11 mouse cellular contexts compared by ENCODE assay signal in the genomic region with DNA sequence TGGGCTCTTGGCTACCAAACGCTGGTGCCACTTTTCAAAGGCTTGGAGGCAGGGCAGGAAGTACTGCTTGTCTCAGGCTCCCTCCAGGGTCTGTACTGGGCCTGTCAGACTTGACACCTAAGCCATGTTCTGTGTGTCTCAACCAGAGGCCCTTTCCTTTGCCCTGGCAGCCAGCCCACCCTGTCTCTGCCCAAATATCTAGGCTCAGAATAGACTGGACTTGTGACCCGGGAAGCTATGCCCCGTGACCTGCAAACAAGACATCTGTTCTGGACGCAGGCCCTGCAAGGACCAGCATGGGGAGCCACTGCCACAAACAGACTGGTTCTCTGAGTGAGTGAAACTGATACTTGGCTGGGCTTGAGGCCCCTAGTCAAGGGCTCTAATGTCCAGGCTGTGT. TPM values are rescaled to one million over a fixed set of nuclear protein-coding genes. Genes with fewer than 3 reads are reported as not detected.
DNase-seq lines count a peak whose midpoint lies in the region; ATAC-seq lines count a peak whose summit lies in the region.
"Had no signal": no experiment of that assay in that cellular context is flagged by ENCODE, and none has a peak within 500 bp of the region (broad histone marks: within the 10 kb centered on the region; RNA-seq: fewer than 3 reads in every experiment).

No protein-coding gene starts in this region.

- no peak overlapping the region for H3K27ac ChIP-seq in heart, embryonic 12.5 days (ENCODE audit: poor library complexity, severe bottlenecking)
- peak overlapping the region; percentile 5; the same call in 1 of the 2 replicates for H3K27ac ChIP-seq in heart, embryonic 13.5 days (replicated peaks)
- H3K27ac ChIP-seq: midbrain, embryonic 12.5 days had no signal

- H3K4me2 ChIP-seq in heart, embryonic 12.5 days = no peak overlapping the region
- no peak overlapping the region for H3K4me2 ChIP-seq in heart, embryonic 13.5 days
- H3K4me2 ChIP-seq: midbrain, embryonic 12.5 days had no signal

- 73% methylated on average over 4 of the region's 4 CpGs for WGBS in heart, embryonic 12.5 days
- 62% methylated on average over 4 of the region's 4 CpGs for WGBS in heart, embryonic 13.5 days

- H3K9ac ChIP-seq in heart, embryonic 12.5 days = no peak overlapping the region
- no peak overlapping the region for H3K9ac ChIP-seq in heart, embryonic 13.5 days
- H3K9ac ChIP-seq: midbrain, embryonic 12.5 days had no signal

- peaks cover 8% of the 10 kb centered on the region for H3K4me1 ChIP-seq in heart, embryonic 12.5 days (replicated peaks)
- peaks cover 10% of the 10 kb centered on the region; the same call in 1 of the 2 replicates for H3K4me1 ChIP-seq in heart, embryonic 13.5 days
- H3K4me1 ChIP-seq: midbrain, embryonic 12.5 days had no signal

- no peak overlapping the region for H3K4me3 ChIP-seq in heart, embryonic 12.5 days
- no peak overlapping the region for H3K4me3 ChIP-seq in heart, embryonic 13.5 days
- H3K4me3 ChIP-seq: midbrain, embryonic 12.5 days had no signal

- peaks cover 71% of the 10 kb centered on the region for H3K36me3 ChIP-seq in heart, embryonic 12.5 days
- H3K36me3 ChIP-seq in heart, embryonic 13.5 days = peaks cover 75% of the 10 kb centered on the region

- no peak for ATAC-seq in heart, embryonic 12.5 days (ENCODE audit: insufficient number of reproducible peaks, low FRiP score)
- no peak; the same call in 1 of the 2 replicates for ATAC-seq in heart, embryonic 13.5 days (ENCODE audit: extremely low read depth, insufficient number of reproducible peaks, low FRiP score, low TSS enrichment)
- ATAC-seq in frontal cortex, adult (ENCODE audit: low TSS enrichment) = no peak
- ATAC-seq in monocyte, adult 5-6 weeks (replicated peaks; ENCODE audit: insufficient number of reproducible peaks, low FRiP score, low TSS enrichment, poor library complexity, severe bottlenecking) = no peak

- no peaks in the 10 kb centered on the region for H3K27me3 ChIP-seq in heart, embryonic 12.5 days (replicated peaks)
- H3K27me3 ChIP-seq in heart, embryonic 13.5 days (replicated peaks) = no peaks in the 10 kb centered on the region

- peak; percentile 82 to 87 for DNase-seq in heart, adult 18-20 months
- peak; percentile 94 for DNase-seq in gastrocnemius, adult 18-20 months (ENCODE audit: low spot score)
- peak; percentile 87 to 92 for DNase-seq in kidney, postnatal 25 days
- DNase-seq in right cerebral cortex, postnatal 25 days = no peak
- DNase-seq: thymus, postnatal 14 days had no signal

- H3K9me3 ChIP-seq in heart, embryonic 12.5 days (replicated peaks) = no peaks in the 10 kb centered on the region
- no peaks in the 10 kb centered on the region for H3K9me3 ChIP-seq in heart, embryonic 13.5 days
- H3K9me3 ChIP-seq: midbrain, embryonic 12.5 days had no signal

RNA-seq across cellular contexts. Expression of a gene that starts 17.9 kb away (rescaled TPM):
- total RNA-seq in heart, adult 18-20 months (2021) = 10 to 100 TPM in 1 of 2 experiments, 1 to 10 TPM in 1; 7.9 to 10.7 TPM
- 15.5 and 17.0 TPM in 2 replicates for polyA plus RNA-seq in heart, embryonic 12.5 days (2016; fragmentation: Nextera tagmentation; extraction: Ambion mirVana)
- 1 to 10 TPM; 8.9 to 9.3 TPM for total RNA-seq in gastrocnemius, adult 18-20 months (2021)
- 11.4 and 11.7 TPM in 2 replicates for polyA plus RNA-seq in heart, embryonic 13.5 days (2015; fragmentation: Nextera tagmentation; extraction: Ambion mirVana)
- total RNA-seq in monocyte, adult 5-6 weeks (2017) = 6.4 to 14.7 TPM (median 8.7 TPM) in 3 replicates

RNA-seq across cellular contexts. Expression of a gene that starts 18.2 kb away (rescaled TPM):
- total RNA-seq in heart, adult 18-20 months (2021) = 1 to 10 TPM; 7.8 to 8.0 TPM
- 7.8 and 9.3 TPM in 2 replicates for polyA plus RNA-seq in heart, embryonic 12.5 days (2016; fragmentation: Nextera tagmentation; extraction: Ambion mirVana)
- 1 to 10 TPM; 4.8 to 4.9 TPM for total RNA-seq in gastrocnemius, adult 18-20 months (2021)
- 5.8 and 6.5 TPM in 2 replicates for polyA plus RNA-seq in heart, embryonic 13.5 days (2015; fragmentation: Nextera tagmentation; extraction: Ambion mirVana)
- total RNA-seq in monocyte, adult 5-6 weeks (2017) = 6.5 to 18.0 TPM (median 6.7 TPM) in 3 replicates

RNA-seq across cellular contexts. Expression of a gene that starts 31.0 kb away (rescaled TPM):
- 10 to 100 TPM; 47.8 to 50.4 TPM for total RNA-seq in heart, adult 18-20 months (2021)
- polyA plus RNA-seq in heart, embryonic 12.5 days (2016; fragmentation: Nextera tagmentation; extraction: Ambion mirVana) = 18.9 and 19.8 TPM in 2 replicates
- total RNA-seq in gastrocnemius, adult 18-20 months (2021) = 10 to 100 TPM in 1 of 2 experiments, 1 to 10 TPM in 1; 9.3 to 12.8 TPM
- polyA plus RNA-seq in heart, embryonic 13.5 days (2015; fragmentation: Nextera tagmentation; extraction: Ambion mirVana) = 15.4 and 17.6 TPM in 2 replicates
- total RNA-seq in monocyte, adult 5-6 weeks (2017) = 24.7 to 50.7 TPM (median 27.8 TPM) in 3 replicates

RNA-seq across cellular contexts. Expression of a gene that starts 56.3 kb away (rescaled TPM):
- total RNA-seq in heart, adult 18-20 months (2021) = 1,000 to 10,000 TPM; 1,365 to 1,908 TPM
- 5,688 and 5,948 TPM in 2 replicates for polyA plus RNA-seq in heart, embryonic 12.5 days (2016; fragmentation: Nextera tagmentation; extraction: Ambion mirVana)
- not detected for total RNA-seq in gastrocnemius, adult 18-20 months (2021)
- 4,587 and 5,670 TPM in 2 replicates for polyA plus RNA-seq in heart, embryonic 13.5 days (2015; fragmentation: Nextera tagmentation; extraction: Ambion mirVana)
- not detected in 3 replicates for total RNA-seq in monocyte, adult 5-6 weeks (2017)
- polyA plus RNA-seq: cerebellum, adult 2 months had no signal
